Mouse (Mus musculus): ENCODE measurements around the gene Rhbdf1. TPM values are rescaled to one million over a fixed set of nuclear protein-coding genes. Genes with fewer than 3 reads are reported as not detected.
"Not testable (repeated sequence)": the region's sequence is repeated elsewhere in the genome, so short reads cannot be mapped to it uniquely, and the experiment has no call there.

The Rhbdf1 gene
- polyA plus RNA-seq, 1 experiment, result 56.7 TPM

DNA sequence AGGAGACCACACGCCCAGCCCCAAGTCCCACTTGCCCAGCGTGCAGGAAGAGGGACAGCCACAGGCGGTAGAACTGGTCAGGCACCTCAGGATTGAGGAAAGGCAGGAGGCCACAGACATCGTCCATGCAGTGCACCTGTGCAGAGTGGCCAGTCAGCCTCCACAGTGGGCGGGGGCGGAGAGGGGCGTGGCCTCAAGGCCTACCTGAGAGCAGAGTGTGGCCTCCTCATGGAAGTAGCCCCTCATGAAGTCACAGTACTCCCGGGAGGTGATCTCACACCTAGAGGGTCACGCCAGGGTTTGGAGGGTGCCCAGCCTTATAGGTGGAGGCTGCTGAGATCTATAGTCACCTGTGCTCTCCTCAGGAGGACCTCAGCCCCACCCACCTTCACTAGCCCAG is 11.5 kb downstream of the Rhbdf1 start:
- no peak overlapping the region for H3K27ac ChIP-seq (ENCODE audit: insufficient read depth, low read depth, low read length)
- H3K4me1 ChIP-seq (ENCODE audit: control insufficient read depth, insufficient read depth, insufficient read length, low read length), result no peaks in the 10 kb centered on the region
- no peak overlapping the region for H3K4me3 ChIP-seq (ENCODE audit: low read depth, low read length)
- 84% methylated on average over 9 of the region's 9 CpGs for WGBS
- peaks cover 36% of the 10 kb centered on the region for H3K36me3 ChIP-seq (ENCODE audit: control insufficient read depth, insufficient read depth, low read length)
- TF ChIP-seq POLR2A (IDR thresholded peaks at IDR 0.05; ENCODE audit: low read depth, low read length), result no peak
- no peaks in the 10 kb centered on the region for H3K27me3 ChIP-seq (ENCODE audit: control insufficient read depth, insufficient read depth, low read length)

DNA sequence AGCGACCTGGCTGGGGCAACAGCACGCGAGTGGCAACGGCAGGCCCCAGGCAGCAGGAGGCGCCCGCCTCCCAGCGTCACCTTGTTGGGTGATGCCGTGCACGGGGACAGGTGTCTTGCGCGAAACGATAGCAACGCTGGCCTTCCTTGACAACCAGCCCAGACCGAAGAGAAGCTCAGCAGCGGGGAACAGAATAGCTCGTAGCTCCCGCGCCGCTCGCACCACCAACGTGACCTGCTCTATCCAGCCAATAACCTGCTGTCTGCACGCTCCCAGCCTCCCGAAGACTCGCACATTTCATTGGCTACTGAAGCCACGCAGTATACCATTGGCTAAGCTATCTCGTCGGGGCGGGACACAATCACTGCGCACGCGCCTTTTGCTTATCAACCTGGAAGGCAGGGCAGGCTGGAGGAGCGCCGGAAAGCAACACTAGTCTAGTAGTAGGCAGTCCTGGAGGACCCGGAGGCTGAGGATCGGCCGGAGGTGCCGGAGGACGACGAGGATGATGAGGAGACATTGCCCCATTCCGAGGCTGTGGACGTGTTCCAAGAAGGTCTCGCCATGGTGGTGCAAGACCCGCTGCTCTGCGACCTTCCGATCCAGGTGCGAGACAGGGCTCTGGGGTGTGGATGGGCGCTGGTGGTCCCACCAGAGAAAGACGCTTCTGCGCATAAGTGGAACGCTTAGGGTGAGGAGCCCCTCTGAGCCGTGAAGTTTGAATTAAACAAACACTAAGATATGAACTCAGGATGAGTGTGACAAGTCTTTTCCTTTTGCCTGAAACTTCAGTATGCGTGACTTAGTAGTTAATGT is 16.8 kb downstream of the Rhbdf1 start, which contains the start of gene Snrnp25:
Gene Snrnp25, plus strand, starts transcription at position 358 of the 816 bp plus-strand sequence.
- WGBS, result 1% methylated on average over 52 of the region's 52 CpGs
- Histone ChIP-seq H3K27me3 (ENCODE audit: control insufficient read depth, insufficient read depth, low read length) (no peaks in the 10 kb centered on the region), H3K36me3 (ENCODE audit: control insufficient read depth, insufficient read depth, low read length) (peaks cover 16% of the 10 kb centered on the region; the same call in 1 of the 2 replicates), H3K27ac (ENCODE audit: insufficient read depth, low read depth, low read length) (no peak within 1 kb of the TSS), H3K4me3 (ENCODE audit: low read depth, low read length) (peak within 1 kb of the TSS; percentile 79), H3K4me1 (ENCODE audit: control insufficient read depth, insufficient read depth, insufficient read length, low read length) (peaks cover 3% of the 10 kb centered on the region; the same call in 1 of the 2 replicates)
- TF ChIP-seq CTCF (IDR thresholded peaks at IDR 0.05; ENCODE audit: extremely low read depth, insufficient read length, insufficient replicate concordance, low read depth, low read length), result peak; percentile 50; the same call in 1 of the 2 replicates
- TF ChIP-seq POLR2A (IDR thresholded peaks at IDR 0.05; ENCODE audit: low read depth, low read length), result peak; percentile 78

- 59% methylated on average over 11 of the region's 11 CpGs for WGBS
- no peaks in the 10 kb centered on the region for H3K27me3 ChIP-seq (ENCODE audit: control insufficient read depth, insufficient read depth, low read length)
- no peak overlapping the region for H3K27ac ChIP-seq (ENCODE audit: insufficient read depth, low read depth, low read length)
- TF ChIP-seq CTCF (IDR thresholded peaks at IDR 0.05; ENCODE audit: extremely low read depth, insufficient read length, insufficient replicate concordance, low read depth, low read length) (no peak), POLR2A (IDR thresholded peaks at IDR 0.05; ENCODE audit: low read depth, low read length) (no peak)
- no peak overlapping the region for H3K4me3 ChIP-seq (ENCODE audit: low read depth, low read length)
- H3K4me1 ChIP-seq (ENCODE audit: control insufficient read depth, insufficient read depth, insufficient read length, low read length), result peaks cover 3% of the 10 kb centered on the region; the same call in 1 of the 2 replicates
- H3K36me3 ChIP-seq (ENCODE audit: control insufficient read depth, insufficient read depth, low read length), result no peaks in the 10 kb centered on the region
Observed at GRCm38 (mm10) chr11:32201922-32202685, 20.0 kb downstream of the Rhbdf1 start.

DNA sequence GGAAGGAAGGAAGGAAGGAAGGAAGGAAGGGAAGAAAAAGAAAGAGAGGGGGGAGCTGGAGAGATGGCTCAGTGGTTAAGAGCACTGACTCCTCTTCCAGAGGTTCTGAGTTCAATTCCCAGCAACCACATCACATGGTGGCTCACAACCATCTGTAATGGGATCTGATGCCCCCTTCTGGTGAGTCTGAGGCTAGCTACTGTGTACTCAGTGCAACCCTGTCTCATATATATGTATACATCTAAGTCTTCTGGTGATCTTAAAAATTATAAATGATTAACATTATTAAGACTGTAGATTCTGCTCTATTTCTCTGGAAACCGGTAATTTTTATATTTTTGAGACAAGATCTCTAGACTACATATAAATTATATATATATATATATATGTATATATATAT is 21.1 kb downstream of the Rhbdf1 start:
- H3K36me3 ChIP-seq (ENCODE audit: control insufficient read depth, insufficient read depth, low read length); H3K4me1 ChIP-seq (ENCODE audit: control insufficient read depth, insufficient read depth, insufficient read length, low read length); H3K27me3 ChIP-seq (ENCODE audit: control insufficient read depth, insufficient read depth, low read length); H3K27ac ChIP-seq (ENCODE audit: insufficient read depth, low read depth, low read length); H3K4me3 ChIP-seq (ENCODE audit: low read depth, low read length): not testable (repeated sequence)
- 74% methylated on average over 1 of the region's 1 CpGs for WGBS

- no peaks in the 10 kb centered on the region for H3K36me3 ChIP-seq (ENCODE audit: control insufficient read depth, insufficient read depth, low read length)
- 65% methylated on average over 10 of the region's 10 CpGs for WGBS
- peaks cover 3% of the 10 kb centered on the region; the same call in 1 of the 2 replicates for H3K4me1 ChIP-seq (ENCODE audit: control insufficient read depth, insufficient read depth, insufficient read length, low read length)
- TF ChIP-seq POLR2A (IDR thresholded peaks at IDR 0.05; ENCODE audit: low read depth, low read length) (no peak), CTCF (IDR thresholded peaks at IDR 0.05; ENCODE audit: extremely low read depth, insufficient read length, insufficient replicate concordance, low read depth, low read length) (no peak)
- H3K4me3 ChIP-seq (ENCODE audit: low read depth, low read length), result no peak within 1 kb of the TSS
- no peak within 1 kb of the TSS for H3K27ac ChIP-seq (ENCODE audit: insufficient read depth, low read depth, low read length)
- no peaks in the 10 kb centered on the region for H3K27me3 ChIP-seq (ENCODE audit: control insufficient read depth, insufficient read depth, low read length)
Observed at GRCm38 (mm10) chr11:32200075-32200601, 22.0 kb downstream of the Rhbdf1 start, which contains the start of gene Il9r. TSS of gene Il9r (minus strand) at chr11:32200279.

GRCm38 (mm10) chr11:32199230-32199629 is 22.9 kb downstream of the Rhbdf1 start:
- H3K36me3 ChIP-seq (ENCODE audit: control insufficient read depth, insufficient read depth, low read length), result no peaks in the 10 kb centered on the region
- no peak for TF ChIP-seq POLR2A (IDR thresholded peaks at IDR 0.05; ENCODE audit: low read depth, low read length)
- H3K4me3 ChIP-seq (ENCODE audit: low read depth, low read length), result no peak overlapping the region
- WGBS, result 53% methylated on average over 6 of the region's 6 CpGs
- no peak overlapping the region for H3K27ac ChIP-seq (ENCODE audit: insufficient read depth, low read depth, low read length)
- H3K4me1 ChIP-seq (ENCODE audit: control insufficient read depth, insufficient read depth, insufficient read length, low read length), result no peaks in the 10 kb centered on the region
- no peaks in the 10 kb centered on the region for H3K27me3 ChIP-seq (ENCODE audit: control insufficient read depth, insufficient read depth, low read length)
